Mouse (Mus musculus): ENCODE data around the gene Srek1. TPM values are rescaled to one million over a fixed set of nuclear protein-coding genes. Genes with fewer than 3 reads are reported as not detected.

Srek1 gene
- polyA plus RNA-seq, 1 experiment: 7.4 TPM

DNA sequence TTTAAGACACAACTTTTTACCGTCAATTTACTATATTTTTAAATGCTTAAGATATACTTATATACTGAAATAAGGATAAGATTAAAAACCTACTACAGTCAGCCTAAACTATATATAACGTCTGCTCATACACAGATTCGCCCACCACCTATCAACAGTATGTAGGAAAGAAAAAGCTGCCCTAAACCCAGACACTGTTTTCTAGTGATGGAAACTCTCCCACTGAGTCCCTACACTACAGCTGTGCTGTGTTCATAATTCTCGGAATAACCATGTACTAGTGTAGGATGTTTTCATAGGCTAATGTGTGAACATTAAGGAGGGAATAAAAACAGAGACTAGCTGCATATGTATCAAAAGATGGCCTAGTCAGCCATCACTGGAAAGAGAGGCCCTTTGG lies 29.2 kb downstream of the Srek1 start:
- no peak for TF ChIP-seq GATA1 (IDR thresholded peaks at IDR 0.05; ENCODE audit: borderline replicate concordance, low read length)
- no peak for TF ChIP-seq FLI1 (IDR thresholded peaks at IDR 0.05; ENCODE audit: low read length)
- no peaks in the 10 kb centered on the region; the same call in 1 of the 2 replicates for H3K4me1 ChIP-seq
- no peaks in the 10 kb centered on the region for H3K9me3 ChIP-seq
- no peak overlapping the region for H3K4me3 ChIP-seq (replicated peaks)
- H3K27me3 ChIP-seq (replicated peaks): no peaks in the 10 kb centered on the region
- peaks cover 95% of the 10 kb centered on the region for H3K36me3 ChIP-seq (replicated peaks; ENCODE audit: low read length)

- no peaks in the 10 kb centered on the region for H3K9me3 ChIP-seq
- no peak overlapping the region for H3K4me3 ChIP-seq (replicated peaks)
- peaks cover 21% of the 10 kb centered on the region for H3K4me1 ChIP-seq
- TF ChIP-seq GATA1 (IDR thresholded peaks at IDR 0.05; ENCODE audit: borderline replicate concordance, low read length) (no peak), FLI1 (IDR thresholded peaks at IDR 0.05; ENCODE audit: low read length) (no peak)
- peaks cover 55% of the 10 kb centered on the region for H3K36me3 ChIP-seq (replicated peaks; ENCODE audit: low read length)
- no peaks in the 10 kb centered on the region for H3K27me3 ChIP-seq (replicated peaks)
These were observed 38.9 kb downstream of the Srek1 start for GRCm38 (mm10) chr13:103735330-103736007.

GRCm38 (mm10) chr13:103726872-103727271 lies 47.5 kb downstream of the Srek1 start:
- no peaks in the 10 kb centered on the region for H3K27me3 ChIP-seq (replicated peaks)

DNA sequence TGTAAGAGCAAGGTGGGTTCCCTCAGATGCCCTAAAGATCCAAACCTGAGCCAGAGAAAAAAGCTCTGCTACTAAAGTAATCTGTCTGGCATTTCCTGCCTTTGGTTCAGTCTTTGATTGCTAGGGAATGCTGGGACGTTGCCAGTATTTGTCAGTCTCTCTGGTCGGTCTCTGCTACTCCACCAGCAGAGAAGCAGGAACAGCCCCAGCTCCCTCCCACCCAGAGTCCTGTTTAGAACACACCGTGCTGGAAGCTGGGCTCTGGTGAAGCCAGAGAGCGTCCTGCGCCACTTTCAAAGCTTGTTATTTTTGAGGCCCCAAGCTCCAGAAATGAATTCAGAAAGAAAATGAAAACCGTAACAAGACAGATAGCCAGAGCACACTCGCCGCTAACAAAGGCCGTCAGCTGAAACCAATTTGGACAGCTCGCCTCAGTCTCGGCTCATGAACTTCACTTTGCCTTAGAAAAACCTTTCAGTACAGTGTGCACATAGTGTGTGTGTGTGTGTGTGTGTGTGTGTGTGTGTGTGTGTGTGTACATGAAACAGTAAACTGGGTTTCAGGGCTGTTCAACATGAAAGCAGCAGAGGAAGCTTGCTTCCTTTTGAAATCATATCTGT lies 62.9 kb downstream of the Srek1 start:
- Histone ChIP-seq H3K27me3 (replicated peaks) (peaks cover 7% of the 10 kb centered on the region), H3K4me1 (peaks cover 11% of the 10 kb centered on the region), H3K9me3 (no peaks in the 10 kb centered on the region), H3K4me3 (replicated peaks) (no peak overlapping the region), H3K36me3 (replicated peaks; ENCODE audit: low read length) (no peaks in the 10 kb centered on the region)
- TF ChIP-seq GATA1 (IDR thresholded peaks at IDR 0.05; ENCODE audit: borderline replicate concordance, low read length): no peak
- TF ChIP-seq FLI1 (IDR thresholded peaks at IDR 0.05; ENCODE audit: low read length): no peak

More at GRCm38 (mm10) chr13:103726872-103727271, 47.5 kb downstream of the Srek1 start:
- no peak for TF ChIP-seq FLI1 (IDR thresholded peaks at IDR 0.05; ENCODE audit: low read length)
- TF ChIP-seq GATA1 (IDR thresholded peaks at IDR 0.05; ENCODE audit: borderline replicate concordance, low read length): no peak
- Histone ChIP-seq H3K4me1 (peaks cover 3% of the 10 kb centered on the region; the same call in 1 of the 2 replicates), H3K36me3 (replicated peaks; ENCODE audit: low read length) (no peaks in the 10 kb centered on the region), H3K4me3 (replicated peaks) (no peak overlapping the region), H3K9me3 (peaks cover 18% of the 10 kb centered on the region)

GRCm38 (mm10) chr13:103710359-103710781 lies 64.0 kb downstream of the Srek1 start:
- TF ChIP-seq FLI1 (IDR thresholded peaks at IDR 0.05; ENCODE audit: low read length): no peak
- TF ChIP-seq GATA1 (IDR thresholded peaks at IDR 0.05; ENCODE audit: borderline replicate concordance, low read length): no peak
- no peaks in the 10 kb centered on the region for H3K36me3 ChIP-seq (replicated peaks; ENCODE audit: low read length)
- no peaks in the 10 kb centered on the region for H3K9me3 ChIP-seq
- H3K4me3 ChIP-seq (replicated peaks): no peak overlapping the region
- H3K27me3 ChIP-seq (replicated peaks): peaks cover 10% of the 10 kb centered on the region
- H3K4me1 ChIP-seq: peaks cover 11% of the 10 kb centered on the region

- Histone ChIP-seq H3K4me1 (peaks cover 15% of the 10 kb centered on the region), H3K4me3 (replicated peaks) (no peak overlapping the region), H3K9me3 (no peaks in the 10 kb centered on the region), H3K36me3 (replicated peaks; ENCODE audit: low read length) (no peaks in the 10 kb centered on the region), H3K27me3 (replicated peaks) (peaks cover 16% of the 10 kb centered on the region)
- no peak for TF ChIP-seq FLI1 (IDR thresholded peaks at IDR 0.05; ENCODE audit: low read length)
- TF ChIP-seq GATA1 (IDR thresholded peaks at IDR 0.05; ENCODE audit: borderline replicate concordance, low read length): no peak
These were observed 68.9 kb downstream of the Srek1 start for GRCm38 (mm10) chr13:103705436-103705978.

DNA sequence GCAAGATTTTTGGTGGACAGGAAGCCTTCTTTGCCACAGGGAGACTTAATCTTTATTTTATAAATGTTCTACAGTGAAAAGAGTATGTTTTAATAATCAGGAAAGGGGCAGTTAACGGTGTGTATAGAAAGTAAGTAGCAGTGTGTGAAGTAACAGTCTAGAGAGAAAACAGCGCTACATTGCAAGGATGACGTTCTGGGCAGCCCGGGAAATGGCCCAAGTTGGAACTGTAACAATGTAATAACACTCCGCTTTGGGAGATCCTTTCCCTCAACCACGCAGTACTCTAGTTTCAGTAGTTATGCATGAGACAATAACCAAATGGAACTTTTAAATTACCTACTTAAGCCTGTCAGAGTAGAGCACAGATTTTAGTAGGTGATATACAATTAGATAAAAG lies 70.6 kb downstream of the Srek1 start:
- Histone ChIP-seq H3K4me1 (peaks cover 7% of the 10 kb centered on the region), H3K9me3 (no peaks in the 10 kb centered on the region), H3K36me3 (replicated peaks; ENCODE audit: low read length) (no peaks in the 10 kb centered on the region), H3K4me3 (replicated peaks) (no peak overlapping the region), H3K27me3 (replicated peaks) (peaks cover 13% of the 10 kb centered on the region)
- no peak for TF ChIP-seq GATA1 (IDR thresholded peaks at IDR 0.05; ENCODE audit: borderline replicate concordance, low read length)
- no peak for TF ChIP-seq FLI1 (IDR thresholded peaks at IDR 0.05; ENCODE audit: low read length)

- Histone ChIP-seq H3K4me1 (peaks cover 7% of the 10 kb centered on the region), H3K9me3 (no peaks in the 10 kb centered on the region), H3K27me3 (replicated peaks) (peaks cover 13% of the 10 kb centered on the region), H3K4me3 (replicated peaks) (no peak overlapping the region), H3K36me3 (replicated peaks; ENCODE audit: low read length) (no peaks in the 10 kb centered on the region)
- TF ChIP-seq GATA1 (IDR thresholded peaks at IDR 0.05; ENCODE audit: borderline replicate concordance, low read length) (no peak), FLI1 (IDR thresholded peaks at IDR 0.05; ENCODE audit: low read length) (no peak)
These were observed 71.0 kb downstream of the Srek1 start for GRCm38 (mm10) chr13:103703386-103703785.

DNA sequence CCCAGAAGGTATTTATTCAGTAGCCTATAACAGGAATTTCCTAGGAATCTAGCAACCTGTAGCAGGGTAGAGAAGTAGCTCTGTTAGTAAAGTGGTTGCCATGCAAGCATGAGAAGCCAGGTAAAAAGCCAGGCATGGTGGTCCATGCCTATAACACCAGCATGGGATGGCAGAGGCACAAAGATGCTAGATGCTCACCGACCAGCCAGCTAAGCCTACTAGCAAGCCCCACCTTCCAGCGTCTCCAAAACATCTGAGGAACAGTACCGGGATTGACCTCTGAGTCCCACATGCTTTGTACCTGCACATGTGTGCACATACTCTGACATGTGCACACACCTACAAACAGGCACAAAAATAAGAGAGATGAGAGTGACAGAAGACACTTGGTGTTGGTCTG lies 72.1 kb downstream of the Srek1 start:
- H3K4me3 ChIP-seq (replicated peaks): no peak overlapping the region
- no peaks in the 10 kb centered on the region for H3K9me3 ChIP-seq
- H3K4me1 ChIP-seq: peaks cover 12% of the 10 kb centered on the region
- H3K27me3 ChIP-seq (replicated peaks): peaks cover 14% of the 10 kb centered on the region
- no peak for TF ChIP-seq FLI1 (IDR thresholded peaks at IDR 0.05; ENCODE audit: low read length)
- TF ChIP-seq GATA1 (IDR thresholded peaks at IDR 0.05; ENCODE audit: borderline replicate concordance, low read length): no peak
- no peaks in the 10 kb centered on the region for H3K36me3 ChIP-seq (replicated peaks; ENCODE audit: low read length)

- no peaks in the 10 kb centered on the region for H3K36me3 ChIP-seq (replicated peaks; ENCODE audit: low read length)
- peaks cover 12% of the 10 kb centered on the region for H3K4me1 ChIP-seq
- H3K4me3 ChIP-seq (replicated peaks): no peak overlapping the region
- H3K27me3 ChIP-seq (replicated peaks): peaks cover 12% of the 10 kb centered on the region
- no peaks in the 10 kb centered on the region for H3K9me3 ChIP-seq
- TF ChIP-seq FLI1 (IDR thresholded peaks at IDR 0.05; ENCODE audit: low read length) (no peak), GATA1 (IDR thresholded peaks at IDR 0.05; ENCODE audit: borderline replicate concordance, low read length) (no peak)
These were observed 73.7 kb downstream of the Srek1 start for GRCm38 (mm10) chr13:103700752-103701151.
